10 mouse cellular contexts compared by ENCODE assay signal in genomic region chr8:94801293-94802095, GRCm38 (mm10). TPM values are rescaled to one million over a fixed set of nuclear protein-coding genes. Genes with fewer than 3 reads are reported as not detected.
DNase-seq lines count a peak whose midpoint lies in the region; ATAC-seq and TF ChIP-seq lines count a peak whose summit lies in the region.
"Had no signal": no experiment of that assay in that cellular context is flagged by ENCODE, and none has a peak within 500 bp of the region (broad histone marks: within the 10 kb centered on the region; RNA-seq: fewer than 3 reads in every experiment).

No protein-coding gene starts in this region.

- TF ChIP-seq POLR2A in ES-Bruce4 (IDR thresholded peaks at IDR 0.05; ENCODE audit: insufficient read depth, low read length): no peak

- no peak overlapping the region for H3K4me3 ChIP-seq in ES-Bruce4 (ENCODE audit: low read depth, low read length)
- no peak overlapping the region for H3K4me3 ChIP-seq in intestine, postnatal 0 days (ENCODE audit: low read depth, low read length)
- H3K4me3 ChIP-seq: heart, embryonic 15.5 days; myocyte had no signal

- peak; percentile 74 for DNase-seq in heart, adult 18-20 months
- no peak for DNase-seq in heart, postnatal 25 days (ENCODE audit: low spot score)
- DNase-seq in cerebellum, adult 9-11 months: peak; percentile 50
- peak; percentile 75 for DNase-seq in lung, postnatal 10 days
- no peak for DNase-seq in thymus, postnatal 25 days
- DNase-seq in thymus, postnatal 10 days (ENCODE audit: low spot score in 2 of 2): no peak

- H3K27me3 ChIP-seq in ES-Bruce4 (ENCODE audit: control insufficient read depth, insufficient read depth, low read length, poor library complexity, severe bottlenecking): no peaks in the 10 kb centered on the region
- H3K27me3 ChIP-seq in intestine, postnatal 0 days (replicated peaks; ENCODE audit: control insufficient read depth, insufficient read depth, low read length): no peaks in the 10 kb centered on the region
- H3K27me3 ChIP-seq: heart, embryonic 15.5 days had no signal

- no peak overlapping the region for H3K27ac ChIP-seq in ES-Bruce4 (ENCODE audit: insufficient read depth, low read length)
- H3K27ac ChIP-seq in intestine, postnatal 0 days (ENCODE audit: low read depth, low read length): no peak overlapping the region
- H3K27ac ChIP-seq: heart, embryonic 15.5 days had no signal

- no peaks in the 10 kb centered on the region for H3K9me3 ChIP-seq in ES-Bruce4 (replicated peaks; ENCODE audit: control insufficient read depth, insufficient read depth, low read length, poor library complexity, severe bottlenecking)
- no peaks in the 10 kb centered on the region for H3K9me3 ChIP-seq in intestine, postnatal 0 days (ENCODE audit: control insufficient read depth)
- H3K9me3 ChIP-seq: heart, embryonic 15.5 days had no signal

- TF ChIP-seq CTCF in ES-Bruce4 (IDR thresholded peaks at IDR 0.05; ENCODE audit: low read depth, low read length): peak; percentile 67
- peak; percentile 82 for TF ChIP-seq CTCF in intestine, postnatal 0 days (IDR thresholded peaks at IDR 0.05; ENCODE audit: low read depth)

- H3K4me1 ChIP-seq in ES-Bruce4 (ENCODE audit: control insufficient read depth, insufficient read depth, low read length): no peaks in the 10 kb centered on the region
- no peaks in the 10 kb centered on the region for H3K4me1 ChIP-seq in intestine, postnatal 0 days (replicated peaks; ENCODE audit: control insufficient read depth, insufficient read depth, low read length)

- H3K36me3 ChIP-seq in ES-Bruce4 (ENCODE audit: control insufficient read depth, insufficient read depth, low read length, poor library complexity, severe bottlenecking): no peaks in the 10 kb centered on the region
- no peaks in the 10 kb centered on the region for H3K36me3 ChIP-seq in intestine, postnatal 0 days (ENCODE audit: control insufficient read depth, insufficient read depth)
- H3K36me3 ChIP-seq: heart, embryonic 15.5 days had no signal

- no peak overlapping the region for H3K9ac ChIP-seq in ES-Bruce4 (ENCODE audit: low read depth, poor library complexity, severe bottlenecking)
- H3K9ac ChIP-seq in intestine, postnatal 0 days (ENCODE audit: low read depth, low read length): 0 out of 2 replicates have a peak overlapping the region, but pooled peaks have one; percentile 22
- H3K9ac ChIP-seq: heart, embryonic 15.5 days had no signal

- ATAC-seq in intestine, postnatal 0 days: 0 out of 2 replicates have a peak, but pooled peaks have one; percentile 16

- TF ChIP-seq EP300 in ES-Bruce4 (IDR thresholded peaks at IDR 0.05; ENCODE audit: insufficient read depth, low read depth, low read length): no peak

- 44% methylated on average over 14 of the region's 14 CpGs for WGBS in intestine, postnatal 0 days

- intact Hi-C loops in heart, postnatal 25 days (cut with DNase I): no loop called here

- peak overlapping the region; percentile 49 for H3K4me2 ChIP-seq in intestine, postnatal 0 days (replicated peaks; ENCODE audit: low read depth)
- H3K4me2 ChIP-seq: heart, embryonic 15.5 days had no signal

RNA-seq across cellular contexts. Expression of gene Ccl17, which starts 8.8 kb away (rescaled TPM):
- total RNA-seq in heart, adult 18-20 months (2021): 1 to 10 TPM in 1 of 2 experiments, not detected in 1; 1.5 TPM
- total RNA-seq in heart, postnatal 25 days (2021): not detected
- not detected in 2 replicates for polyA plus RNA-seq in ES-Bruce4 (2011; ENCODE audit: insufficient read depth, insufficient read length, low read depth, missing spikeins)
- polyA plus RNA-seq in intestine, postnatal 0 days (2015; fragmentation: Nextera tagmentation; extraction: Ambion mirVana): 1.2 and 1.3 TPM in 2 replicates

RNA-seq across cellular contexts. Expression of gene Cx3cl1, which starts 29.7 kb away (rescaled TPM):
- 1 to 10 TPM; 5.7 to 6.1 TPM for total RNA-seq in heart, adult 18-20 months (2021)
- total RNA-seq in heart, postnatal 25 days (2021): 1 to 10 TPM; 2.2 to 4.0 TPM
- 3.2 and 3.4 TPM in 2 replicates for polyA plus RNA-seq in ES-Bruce4 (2011; ENCODE audit: insufficient read depth, insufficient read length, low read depth, missing spikeins)
- polyA plus RNA-seq in intestine, postnatal 0 days (2015; fragmentation: Nextera tagmentation; extraction: Ambion mirVana): 91.8 and 95.5 TPM in 2 replicates

RNA-seq across cellular contexts. Expression of gene Coq9, which starts 36.6 kb away (rescaled TPM):
- 100 to 1,000 TPM; 627 to 660 TPM for total RNA-seq in heart, adult 18-20 months (2021)
- 100 to 1,000 TPM; 542 TPM for total RNA-seq in heart, postnatal 25 days (2021)
- 36.0 and 47.5 TPM in 2 replicates for polyA plus RNA-seq in ES-Bruce4 (2011; ENCODE audit: insufficient read depth, insufficient read length, low read depth, missing spikeins)
- polyA plus RNA-seq in intestine, postnatal 0 days (2015; fragmentation: Nextera tagmentation; extraction: Ambion mirVana): 79.4 and 80.7 TPM in 2 replicates

RNA-seq across cellular contexts. Expression of gene Ciapin1, which starts 36.7 kb away (rescaled TPM):
- total RNA-seq in heart, adult 18-20 months (2021): 10 to 100 TPM; 66.6 to 74.8 TPM
- total RNA-seq in heart, postnatal 25 days (2021): 10 to 100 TPM; 73.7 to 80.1 TPM
- polyA plus RNA-seq in ES-Bruce4 (2011; ENCODE audit: insufficient read depth, insufficient read length, low read depth, missing spikeins): 65.2 and 75.8 TPM in 2 replicates
- 88.1 and 95.1 TPM in 2 replicates for polyA plus RNA-seq in intestine, postnatal 0 days (2015; fragmentation: Nextera tagmentation; extraction: Ambion mirVana)

RNA-seq across cellular contexts. Expression of gene Polr2c, which starts 55.8 kb away (rescaled TPM):
- total RNA-seq in heart, adult 18-20 months (2021): 10 to 100 TPM; 62.3 to 65.6 TPM
- 10 to 100 TPM; 57.5 to 64.3 TPM for total RNA-seq in heart, postnatal 25 days (2021)
- polyA plus RNA-seq in ES-Bruce4 (2011; ENCODE audit: insufficient read depth, insufficient read length, low read depth, missing spikeins): 134 and 150 TPM in 2 replicates
- polyA plus RNA-seq in intestine, postnatal 0 days (2015; fragmentation: Nextera tagmentation; extraction: Ambion mirVana): 70.4 and 75.1 TPM in 2 replicates

Comparison
In these comparisons a context has a peak if more than half of its experiments do, and no peak if none do; other contexts are left out.
1. DNase-seq: peak in heart, adult 18-20 months (2 of 2), cerebellum, adult 9-11 months (single experiment) and lung, postnatal 10 days (single experiment); none in heart, postnatal 25 days (single experiment), thymus, postnatal 25 days (single experiment) and thymus, postnatal 10 days (0 of 2).